Mouse (Mus musculus) mesoderm, embryonic 11.5 days (tissue): ENCODE measurements at regions not wholly inside any gene's neighbourhood (a gene's known extent, or its start where the extent isn't known, plus 50 kb on each side); places are given as distances from the start of the nearest gene placed in this dataset.
A peak's percentile ranks its signal among the peaks of the same experiment; 100 is the strongest.

Experiments used
- DNase-seq: peaks from one replicate; pipeline ENCODE4 v3.0.0-alpha.2; 2012; ENCODE audit warnings: low read depth, low spot score

- no peak for DNase-seq
Observed at GRCm38 (mm10) chr6:51701253-51702020, 177.7 kb downstream of the Snx10 start.

DNA sequence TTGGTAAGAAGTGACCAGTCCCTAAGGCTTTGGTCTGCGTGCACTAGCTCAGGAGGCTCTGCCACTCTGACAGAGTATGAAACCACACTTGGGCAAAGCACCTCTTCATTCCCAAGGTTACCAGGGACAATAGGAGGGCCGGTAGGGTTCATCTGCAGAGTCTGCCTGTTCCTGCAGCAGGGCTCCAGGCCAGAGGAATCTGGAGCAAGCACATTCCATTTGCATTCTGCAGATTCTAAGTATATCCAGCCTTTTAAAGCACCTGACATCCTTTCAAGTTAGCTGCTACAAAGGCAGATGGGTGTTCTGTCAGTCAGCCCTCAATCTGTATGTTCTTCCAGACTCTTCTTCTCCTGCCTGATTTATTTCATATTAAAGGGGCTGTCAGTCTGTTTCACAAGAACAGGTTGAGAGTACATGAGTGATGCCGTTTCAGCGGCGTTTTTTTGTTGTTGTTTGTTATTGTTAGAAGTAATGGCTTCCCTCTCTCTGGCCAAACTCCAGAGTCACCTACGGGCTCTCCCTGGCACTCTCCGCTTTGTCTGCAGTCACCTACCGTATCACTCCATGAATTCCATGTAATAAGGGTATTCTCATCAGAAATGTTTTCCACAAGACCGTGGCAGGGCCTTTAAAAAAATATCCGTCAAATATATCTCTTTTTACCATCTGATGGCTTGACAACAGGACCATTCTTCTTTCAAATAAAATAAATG is 178.9 kb downstream of the Snx10 start:
- DNase-seq, result no peak

DNA sequence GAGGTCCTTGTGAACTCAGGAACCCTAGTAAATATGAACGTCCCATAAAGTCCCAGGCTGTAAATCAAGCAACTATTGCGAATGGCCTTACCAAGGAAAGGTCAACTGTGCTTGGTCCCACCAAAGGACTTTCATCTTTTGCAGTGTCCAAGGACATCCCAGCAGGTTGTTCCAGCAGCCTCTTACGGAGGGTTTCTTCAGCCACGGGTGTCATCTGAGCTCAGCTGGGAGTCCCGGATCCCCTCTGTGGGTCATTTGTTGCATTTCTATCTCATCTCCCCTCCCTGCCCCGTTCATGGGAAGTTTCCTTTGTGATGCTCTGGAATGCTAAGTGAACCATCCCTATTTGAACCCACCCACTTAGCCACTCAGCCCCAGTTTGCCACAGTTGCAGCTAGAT is 184.3 kb downstream of the Snx10 start:
- DNase-seq, result peak; percentile 61

GRCm38 (mm10) chr6:51708668-51709339 is 185.1 kb downstream of the Snx10 start:
- peak; percentile 70 for DNase-seq

- peak; percentile 44 for DNase-seq
Observed at GRCm38 (mm10) chr6:51709340-51710067, 185.8 kb downstream of the Snx10 start.

GRCm38 (mm10) chr6:51710153-51710552 is 186.5 kb downstream of the Snx10 start:
- DNase-seq, result no peak

- no peak for DNase-seq
Observed at GRCm38 (mm10) chr6:51710926-51711615, 187.4 kb downstream of the Snx10 start.

DNA sequence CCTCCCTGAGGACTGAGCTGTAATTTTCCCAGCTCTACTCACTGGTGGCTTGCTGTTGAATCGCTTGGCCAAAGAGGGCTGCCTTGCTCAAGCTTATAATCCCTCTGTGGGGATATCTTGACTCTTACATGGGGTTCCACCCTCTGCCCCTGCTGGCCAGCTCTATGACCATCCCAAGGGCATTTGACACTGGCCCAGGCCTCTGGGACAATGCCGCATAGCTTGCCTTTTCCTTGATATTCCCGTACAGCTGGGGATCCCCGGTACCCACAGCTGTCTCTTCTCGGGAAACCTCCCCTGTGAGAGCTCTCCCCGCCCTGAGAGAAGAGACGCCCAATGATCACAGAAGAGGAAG is 187.9 kb downstream of the Snx10 start:
- DNase-seq, result no peak

DNA sequence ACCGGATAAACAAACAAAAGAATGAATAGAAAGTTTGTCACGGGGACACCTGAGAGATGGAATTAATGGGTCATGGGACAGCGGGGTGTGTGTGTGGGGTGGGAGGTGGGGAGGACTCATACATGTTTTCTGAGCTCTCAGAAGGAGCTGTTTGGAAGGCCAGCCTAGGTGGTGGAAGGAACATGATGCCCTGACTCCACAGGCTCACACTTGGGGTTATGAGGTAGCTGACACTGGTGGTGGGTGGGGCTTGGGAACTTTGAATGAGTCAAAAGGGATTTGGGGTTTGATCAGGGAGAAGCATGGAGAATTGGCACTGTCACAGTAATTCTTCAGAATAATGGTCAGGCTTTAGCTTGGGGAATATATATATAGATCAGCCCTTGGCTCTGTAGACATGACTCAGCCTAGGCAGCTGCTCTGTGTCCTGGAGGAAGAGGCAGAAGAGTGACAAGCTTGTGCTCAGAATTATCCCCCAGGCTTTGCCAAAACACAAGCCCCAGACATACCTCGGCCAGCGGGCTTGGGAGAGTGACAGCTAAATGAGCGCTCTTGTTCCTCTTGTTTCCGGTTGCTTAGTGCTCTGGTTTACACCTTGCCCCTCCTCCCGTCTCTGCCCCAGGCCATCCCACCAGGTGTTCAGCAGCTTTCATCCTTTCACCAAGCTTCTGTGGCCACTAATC is 191.6 kb downstream of the Snx10 start:
- DNase-seq, result no peak

- no peak for DNase-seq
Observed at GRCm38 (mm10) chr6:51717386-51717785, 193.7 kb downstream of the Snx10 start.

DNA sequence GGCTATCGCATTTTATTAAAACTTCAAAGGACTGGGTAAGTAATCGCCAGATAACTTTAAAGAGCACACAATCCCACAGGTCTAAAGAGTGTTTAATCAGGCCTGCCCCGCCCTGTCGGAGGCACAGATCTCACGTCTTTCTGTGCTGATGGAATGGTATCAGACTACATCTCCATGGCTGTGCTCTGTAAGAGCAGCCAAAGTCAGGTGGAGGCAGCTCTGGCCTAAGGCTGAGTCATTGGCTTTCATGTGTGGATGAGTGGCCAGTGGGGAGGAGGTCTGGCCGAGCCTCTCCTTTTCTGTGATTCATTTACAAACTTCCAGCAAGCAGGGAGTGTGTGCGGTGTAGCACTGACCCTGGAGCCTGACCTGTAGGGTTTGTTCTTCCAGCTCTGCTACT is 197.0 kb downstream of the Snx10 start:
- no peak for DNase-seq

DNA sequence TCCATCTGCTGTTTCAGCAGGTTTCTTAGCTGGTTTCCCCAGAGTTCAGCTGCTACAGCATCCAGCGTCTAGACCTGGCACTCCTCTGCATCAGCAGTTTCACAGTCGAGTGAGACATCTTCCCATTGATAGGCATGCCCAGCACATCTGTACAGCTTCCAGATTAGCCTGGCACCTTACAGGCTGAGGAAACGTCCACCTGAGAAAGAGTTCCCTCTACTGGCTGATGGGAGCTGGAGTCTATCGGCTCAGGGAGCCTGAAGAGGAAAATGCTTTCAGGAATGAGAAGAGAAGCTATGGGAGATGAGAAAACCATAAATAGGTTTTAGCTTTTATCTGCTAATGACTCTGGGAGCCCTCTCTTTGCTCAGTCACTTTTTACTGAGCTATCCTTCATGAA is 199.4 kb downstream of the Snx10 start:
- DNase-seq, result no peak

DNA sequence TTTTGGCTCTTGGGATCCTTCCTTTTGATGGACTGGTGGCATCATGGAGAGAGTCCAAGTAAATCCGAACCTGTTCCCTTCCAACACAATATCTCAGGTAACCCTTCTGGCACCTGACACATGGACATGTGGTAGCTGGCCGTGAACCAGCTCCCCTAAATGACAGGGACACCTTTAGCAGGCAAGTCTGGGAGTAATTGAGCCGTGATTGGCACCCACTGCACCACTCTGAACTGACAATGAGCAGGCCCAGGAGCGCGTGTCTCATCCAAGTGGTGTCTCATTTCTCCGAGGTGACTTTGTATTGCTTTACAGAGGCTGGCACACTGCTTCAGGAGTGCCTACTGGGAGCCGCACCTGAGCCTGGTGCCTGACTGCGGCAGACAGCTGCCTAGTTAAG is 203.5 kb downstream of the Snx10 start:
- no peak for DNase-seq

GRCm38 (mm10) chr6:51728816-51729562 is 205.3 kb downstream of the Snx10 start:
- no peak for DNase-seq

- no peak for DNase-seq
Observed at GRCm38 (mm10) chr6:51730564-51731351, 207.1 kb downstream of the Snx10 start.

DNA sequence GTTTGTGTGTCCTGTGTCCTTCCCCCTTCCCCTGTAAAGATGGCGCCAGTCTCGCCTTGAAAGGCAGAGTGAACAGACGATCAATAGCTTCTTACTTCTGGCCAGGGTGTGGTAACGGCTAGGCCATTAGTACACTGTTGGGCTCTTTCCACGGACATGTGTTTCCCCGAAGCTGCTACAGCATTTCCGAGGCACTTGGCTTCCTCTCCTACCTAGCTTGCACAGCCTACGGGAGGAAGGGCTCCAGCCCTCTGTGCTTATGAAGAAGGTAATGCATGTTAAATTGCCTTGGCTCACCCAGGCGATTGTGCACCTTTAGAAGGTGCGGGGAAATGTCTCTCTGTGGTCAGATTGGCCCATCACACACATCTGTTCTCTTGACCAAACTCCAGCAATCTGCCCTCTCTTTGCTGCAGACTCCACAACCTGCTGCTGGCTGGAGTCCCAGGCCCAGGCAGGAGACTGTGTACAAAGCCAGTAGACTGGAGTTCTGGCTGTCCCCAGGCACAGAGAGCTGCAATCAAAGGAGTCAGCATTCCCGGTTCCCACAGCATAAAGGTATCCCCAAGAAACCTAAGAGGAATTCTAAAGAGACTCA is 208.7 kb downstream of the Snx10 start:
- DNase-seq, result no peak

GRCm38 (mm10) chr6:51736051-51736450 is 212.3 kb downstream of the Snx10 start:
- peak; percentile 34 for DNase-seq

DNA sequence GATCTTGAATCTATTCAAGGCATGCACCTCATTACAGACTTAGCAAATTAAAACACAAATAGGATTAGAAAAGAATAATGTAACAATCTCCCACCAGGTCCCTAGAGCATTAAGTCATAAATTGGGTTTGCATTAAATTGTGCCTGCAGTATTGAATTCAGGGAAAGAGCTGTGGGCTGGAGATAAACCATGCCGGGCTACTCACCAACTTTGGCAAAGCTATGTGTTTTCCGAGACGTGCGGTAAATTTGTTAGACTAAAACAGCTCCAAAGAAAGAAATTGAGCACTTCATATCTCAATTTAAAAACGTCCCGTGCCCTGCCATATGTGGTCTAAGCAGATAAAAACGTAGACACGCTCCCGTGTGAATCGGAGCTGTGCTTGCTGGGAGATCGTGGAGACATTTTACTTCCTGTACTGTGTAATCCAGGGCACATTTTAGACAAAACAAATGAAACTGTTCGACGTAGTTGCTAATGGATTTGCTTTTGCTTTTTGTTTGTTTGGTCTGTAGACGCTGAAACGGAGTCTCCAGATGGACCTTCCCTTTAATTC is 219.5 kb downstream of the Snx10 start:
- DNase-seq, result no peak

DNA sequence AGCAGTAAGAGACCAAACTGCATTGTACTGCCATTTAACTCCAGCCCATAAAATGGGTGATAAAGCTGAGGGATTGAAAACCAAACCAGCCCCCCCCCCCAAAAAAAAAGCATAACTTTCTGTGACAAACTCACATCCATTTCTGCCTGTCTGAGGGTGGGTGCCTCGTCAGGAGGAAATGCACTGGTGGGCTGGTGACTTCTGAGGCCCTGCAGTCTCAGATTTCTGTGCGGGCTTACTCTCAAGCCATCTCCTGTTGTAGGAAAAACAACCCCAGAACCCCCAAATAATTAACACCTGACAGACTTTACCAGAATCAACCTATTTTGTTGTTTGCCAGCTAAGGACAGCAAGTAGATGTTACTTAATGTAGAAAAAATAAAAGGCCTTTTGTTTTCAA is 220.9 kb downstream of the Snx10 start:
- DNase-seq, result no peak
